9 mouse cellular contexts compared by ENCODE assay signal in the genomic region with DNA sequence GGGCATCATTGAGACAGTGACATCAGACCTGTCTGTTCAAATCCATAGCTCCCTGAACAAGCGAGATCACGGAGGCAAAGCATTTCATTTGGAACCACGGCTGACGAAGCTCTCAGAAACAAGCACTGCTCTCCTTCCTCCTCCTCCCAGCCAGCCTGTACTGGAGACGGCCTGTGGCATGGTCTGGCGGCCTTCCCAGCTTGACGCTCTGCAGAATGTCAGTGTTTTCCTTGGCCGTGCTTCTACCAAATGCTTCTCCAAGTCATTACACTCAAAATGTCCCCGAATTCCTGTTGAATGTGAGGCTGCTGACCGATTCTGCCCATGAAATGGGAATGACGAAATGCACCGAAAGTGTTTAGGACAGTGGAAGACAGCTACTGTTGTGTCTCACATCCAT. TPM values are rescaled to one million over a fixed set of nuclear protein-coding genes. Genes with fewer than 3 reads are reported as not detected.
A peak's percentile ranks its signal among the peaks of the same experiment; 100 is the strongest.
DNase-seq lines count a peak whose midpoint lies in the region; ATAC-seq lines count a peak whose summit lies in the region.
"Had no signal": no experiment of that assay in that cellular context is flagged by ENCODE, and none has a peak within 500 bp of the region (broad histone marks: within the 10 kb centered on the region; RNA-seq: fewer than 3 reads in every experiment).

No protein-coding gene starts in this region.

- no peak for ATAC-seq in heart, embryonic 11.5 days (replicated peaks; ENCODE audit: insufficient number of reproducible peaks, low FRiP score, low TSS enrichment)
- ATAC-seq in kidney, embryonic 15.5 days (replicated peaks; ENCODE audit: low FRiP score), result 0 out of 2 replicates have a peak, but pooled peaks have one; percentile 25
- ATAC-seq in hindbrain, embryonic 11.5 days (ENCODE audit: low FRiP score), result no peak

- no peaks in the 10 kb centered on the region for H3K27me3 ChIP-seq in heart, embryonic 11.5 days (ENCODE audit: control insufficient read depth, insufficient read depth, low read length)
- H3K27me3 ChIP-seq in kidney, embryonic 15.5 days, result no peaks in the 10 kb centered on the region
- H3K27me3 ChIP-seq in hindbrain, embryonic 11.5 days (ENCODE audit: control insufficient read depth, insufficient read depth, low read length), result no peaks in the 10 kb centered on the region

- H3K27ac ChIP-seq in heart, embryonic 11.5 days (ENCODE audit: low read depth, low read length), result no peak overlapping the region
- 0 out of 2 replicates have a peak overlapping the region, but pooled peaks have one; percentile 10 for H3K27ac ChIP-seq in kidney, embryonic 15.5 days
- H3K27ac ChIP-seq in hindbrain, embryonic 11.5 days (ENCODE audit: low read depth, low read length), result no peak overlapping the region

- H3K9me3 ChIP-seq in heart, embryonic 11.5 days (replicated peaks; ENCODE audit: control insufficient read depth, low read length), result no peaks in the 10 kb centered on the region
- H3K9me3 ChIP-seq in kidney, embryonic 15.5 days (replicated peaks), result no peaks in the 10 kb centered on the region
- H3K9me3 ChIP-seq in hindbrain, embryonic 11.5 days (ENCODE audit: control insufficient read depth, low read length), result no peaks in the 10 kb centered on the region

- no peaks in the 10 kb centered on the region for H3K36me3 ChIP-seq in heart, embryonic 11.5 days (ENCODE audit: control insufficient read depth, insufficient read depth, low read length)
- H3K36me3 ChIP-seq in kidney, embryonic 15.5 days, result no peaks in the 10 kb centered on the region
- H3K36me3 ChIP-seq in hindbrain, embryonic 11.5 days (ENCODE audit: control insufficient read depth, insufficient read depth, low read length), result no peaks in the 10 kb centered on the region

- H3K4me3 ChIP-seq in heart, embryonic 11.5 days (ENCODE audit: low read depth, low read length), result no peak overlapping the region
- H3K4me3 ChIP-seq in kidney, embryonic 15.5 days (replicated peaks), result no peak overlapping the region
- H3K4me3 ChIP-seq in hindbrain, embryonic 11.5 days (ENCODE audit: low read depth, low read length), result no peak overlapping the region

- H3K4me2 ChIP-seq in heart, embryonic 11.5 days, result no peak overlapping the region
- no peak overlapping the region for H3K4me2 ChIP-seq in kidney, embryonic 15.5 days
- H3K4me2 ChIP-seq in hindbrain, embryonic 11.5 days (replicated peaks; ENCODE audit: low read depth, low read length), result no peak overlapping the region

- DNase-seq in heart, adult 11 months, result peak; percentile 90
- peak; percentile 33 for DNase-seq in NIH3T3 (ENCODE audit: low read depth)
- DNase-seq in cerebellum, postnatal 25 days, result peak; percentile 77 to 86
- DNase-seq in lung, postnatal 4 days, result peak; percentile 48 to 79
- no peak for DNase-seq in urinary bladder, postnatal 4 days (ENCODE audit: low spot score in 2 of 2)
- no peak for DNase-seq in hindbrain, embryonic 11.5 days (ENCODE audit: low spot score)

- H3K4me1 ChIP-seq in heart, embryonic 11.5 days (ENCODE audit: control insufficient read depth, insufficient read depth, low read length), result no peaks in the 10 kb centered on the region
- peaks cover 14% of the 10 kb centered on the region for H3K4me1 ChIP-seq in kidney, embryonic 15.5 days
- H3K4me1 ChIP-seq in hindbrain, embryonic 11.5 days (replicated peaks; ENCODE audit: control insufficient read depth, insufficient read depth, low read length), result no peaks in the 10 kb centered on the region

- whole genome bisulfite sequencing in heart, embryonic 11.5 days (ENCODE audit: insufficient replicate concordance), result 60% methylated on average over 12 of the region's 12 CpGs
- 54% methylated on average over 12 of the region's 12 CpGs for WGBS in kidney, embryonic 15.5 days
- 81% methylated on average over 12 of the region's 12 CpGs for WGBS in hindbrain, embryonic 11.5 days

- H3K9ac ChIP-seq in heart, embryonic 11.5 days (ENCODE audit: low read depth, low read length), result no peak overlapping the region
- H3K9ac ChIP-seq in kidney, embryonic 15.5 days, result no peak overlapping the region
- H3K9ac ChIP-seq in hindbrain, embryonic 11.5 days (ENCODE audit: low read depth, low read length), result no peak overlapping the region

RNA-seq across cellular contexts. Expression of a gene that starts 6.7 kb away (rescaled TPM):
- not detected in 2 replicates for polyA plus RNA-seq in heart, embryonic 11.5 days (2014; fragmentation: Nextera tagmentation; extraction: Ambion mirVana)
- 0.51 and 0.79 TPM in 2 replicates for polyA plus RNA-seq in kidney, embryonic 15.5 days (2015; fragmentation: Nextera tagmentation; extraction: Ambion mirVana)
- not detected in 2 replicates for polyA plus RNA-seq in hindbrain, embryonic 11.5 days (2014; fragmentation: Nextera tagmentation; extraction: Ambion mirVana)
- polyA plus RNA-seq: limb, embryonic 11.5 days had no signal

RNA-seq across cellular contexts. Expression of a gene that starts 42.4 kb away (rescaled TPM):
- polyA plus RNA-seq in heart, embryonic 11.5 days (2014; fragmentation: Nextera tagmentation; extraction: Ambion mirVana), result not detected in 2 replicates
- polyA plus RNA-seq in kidney, embryonic 15.5 days (2015; fragmentation: Nextera tagmentation; extraction: Ambion mirVana), result not detected in 2 replicates
- polyA plus RNA-seq in hindbrain, embryonic 11.5 days (2014; fragmentation: Nextera tagmentation; extraction: Ambion mirVana), result not detected in 2 replicates
- polyA plus RNA-seq: limb, embryonic 11.5 days had no signal

Comparison
In these comparisons a context has a peak if more than half of its experiments do, and no peak if none do; other contexts are left out.
1. DNase-seq: peak in heart, adult 11 months (single experiment), NIH3T3 (single experiment), cerebellum, postnatal 25 days (2 of 2) and lung, postnatal 4 days (2 of 2); none in urinary bladder, postnatal 4 days (0 of 2) and hindbrain, embryonic 11.5 days (single experiment).